Mouse (Mus musculus): Measurements from ENCODE around the gene Ptk7. TPM values are rescaled to one million over a fixed set of nuclear protein-coding genes. Genes with fewer than 3 reads are reported as not detected.

Gene Ptk7
- total and polyA plus RNA-seq, 3 experiments: 0.11 to 4.8 (median 0.29) TPM

GRCm38 (mm10) chr17:46623819-46624557 is 5.3 kb downstream of the Ptk7 start:
- in situ Hi-C loops (cut with MboI; ENCODE audit: low pct_ligation_motif_present, low pct_unique_long_range_greater_than_20kb, low sequenced_read_pairs): no loop called here
- DNase-seq (ENCODE audit: extremely low read depth): peak; percentile 59
- Histone ChIP-seq H3K9me3 (replicated peaks; ENCODE audit: low read length) (no peaks in the 10 kb centered on the region), H3K4me2 (ENCODE audit: insufficient read depth, low read depth, poor library complexity, severe bottlenecking) (peak overlapping the region; percentile 29; the same call in 1 of the 2 replicates), H3K27me3 (replicated peaks) (no peaks in the 10 kb centered on the region), H3K36me3 (replicated peaks in 1 of 2; ENCODE audit: control insufficient read depth in 1 of 2, insufficient read depth in 1 of 2, low read length in 1 of 2) (no peaks in the 10 kb centered on the region), H3K4me3 (replicated peaks in 1 of 3; ENCODE audit: low read depth in 2 of 3, low read length in 2 of 3, poor library complexity in 1 of 3) (peak overlapping the region in 1 of 3 experiments; percentile 19), H3K79me2 (replicated peaks; ENCODE audit: control insufficient read depth, extremely low read depth, insufficient read depth, poor library complexity, severe bottlenecking) (no peaks in the 10 kb centered on the region), H3K9ac (ENCODE audit: insufficient read depth, low read depth) (no peak overlapping the region), H3K27ac (ENCODE audit: insufficient read depth, low read depth) (peak overlapping the region; percentile 47), H3K4me1 (ENCODE audit: control insufficient read depth in 1 of 2, insufficient read depth in 2 of 2) (peaks cover 31 to 51% of the 10 kb centered on the region in 2 experiments)
- dilution Hi-C loops (cut with MboI; ENCODE audit: extremely low pct_ligation_motif_present, extremely low pct_unique_long_range_greater_than_20kb, low sequenced_read_pairs): no loop called here
- TF ChIP-seq TBP (conservative IDR thresholded peaks at IDR 0.05; ENCODE audit: low read depth, low read length): no peak
- peak; percentile 53 for TF ChIP-seq POLR2A (IDR thresholded peaks at IDR 0.05; ENCODE audit: low read depth, low read length)
- TF ChIP-seq ZKSCAN1 (IDR thresholded peaks at IDR 0.05; ENCODE audit: borderline replicate concordance, low read depth, low read length): no peak
- peak; percentile 60; the same call in 1 of the 2 replicates for TF ChIP-seq IRF4 (IDR thresholded peaks at IDR 0.05; ENCODE audit: low read depth, low read length)
- no peak; the same call in 1 of the 2 replicates for TF ChIP-seq RAD21 (IDR thresholded peaks at IDR 0.05; ENCODE audit: low read depth, low read length)
- no peak for TF ChIP-seq MAX (IDR thresholded peaks at IDR 0.05; ENCODE audit: low read length)
- TF ChIP-seq SMC3 (IDR thresholded peaks at IDR 0.05; ENCODE audit: low read depth, low read length): peak; percentile 20
- no peak for TF ChIP-seq POLR2AphosphoS2 (IDR thresholded peaks at IDR 0.05; ENCODE audit: low read depth, low read length)
- TF ChIP-seq SIN3A (IDR thresholded peaks at IDR 0.05; ENCODE audit: low read length): no peak
- peak; percentile 32; the same call in 1 of the 2 replicates for TF ChIP-seq MXI1 (IDR thresholded peaks at IDR 0.05; ENCODE audit: low read depth, low read length)
- peak; percentile 88 for TF ChIP-seq EP300 (IDR thresholded peaks at IDR 0.05; ENCODE audit: low read length)
- no peak for TF ChIP-seq KAT2A (IDR thresholded peaks at IDR 0.05; ENCODE audit: insufficient replicate concordance, low read length)
- TF ChIP-seq GABPA (IDR thresholded peaks at IDR 0.05; ENCODE audit: insufficient replicate concordance, low read depth, low read length): no peak
- TF ChIP-seq ZMIZ1 (IDR thresholded peaks at IDR 0.05; ENCODE audit: low read depth, low read length): no peak
- no peak for TF ChIP-seq USF1 (IDR thresholded peaks at IDR 0.05; ENCODE audit: low read depth, low read length)
- TF ChIP-seq JUN (IDR thresholded peaks at IDR 0.05; ENCODE audit: insufficient read depth, low read depth, low read length): peak; percentile 93
- no peak for TF ChIP-seq ELF1 (IDR thresholded peaks at IDR 0.05; ENCODE audit: low read depth, low read length)
- TF ChIP-seq NELFE (IDR thresholded peaks at IDR 0.05; ENCODE audit: low read depth, low read length): peak; percentile 43; the same call in 1 of the 2 replicates
- TF ChIP-seq CTCF (conservative IDR thresholded peaks at IDR 0.05 in 1 of 2, IDR thresholded peaks at IDR 0.05 in 1 of 2; ENCODE audit: low read depth in 2 of 2, low read length in 2 of 2): peak in 1 of 2 experiments; percentile 32; a peak in 1 of 4 replicates
- TF ChIP-seq MAFK (IDR thresholded peaks at IDR 0.05; ENCODE audit: insufficient replicate concordance, low read length): no peak
- no peak for TF ChIP-seq NRF1 (IDR thresholded peaks at IDR 0.05; ENCODE audit: low read depth, low read length)
- peak; percentile 51 for TF ChIP-seq CHD2 (IDR thresholded peaks at IDR 0.05; ENCODE audit: low read length)
- no peak; the same call in 1 of the 2 replicates for TF ChIP-seq MEF2A (IDR thresholded peaks at IDR 0.05; ENCODE audit: borderline replicate concordance, low read depth, low read length)
- no peak for TF ChIP-seq MAZ (IDR thresholded peaks at IDR 0.05; ENCODE audit: low read depth, low read length)
- no peak; the same call in 1 of the 2 replicates for TF ChIP-seq RCOR1 (conservative IDR thresholded peaks at IDR 0.05; ENCODE audit: low read depth, low read length)
- no peak for TF ChIP-seq ZNF384 (IDR thresholded peaks at IDR 0.05; ENCODE audit: low read depth, low read length)
- no peak; the same call in 1 of the 2 replicates for TF ChIP-seq HCFC1 (IDR thresholded peaks at IDR 0.05; ENCODE audit: low read depth, low read length)
- no peak for TF ChIP-seq USF2 (conservative IDR thresholded peaks at IDR 0.05; ENCODE audit: low read depth, low read length)
- no peak for TF ChIP-seq CHD1 (IDR thresholded peaks at IDR 0.05; ENCODE audit: low read depth, low read length)
- TF ChIP-seq TCF12 (IDR thresholded peaks at IDR 0.05; ENCODE audit: low read depth, low read length): no peak
- no peak for TF ChIP-seq E2F4 (IDR thresholded peaks at IDR 0.05; ENCODE audit: insufficient replicate concordance, low read depth, low read length)
- TF ChIP-seq ETS1 (conservative IDR thresholded peaks at IDR 0.05; ENCODE audit: low read depth, low read length): peak; percentile 51; the same call in 1 of the 2 replicates
- peak; percentile 90 for TF ChIP-seq JUND (conservative IDR thresholded peaks at IDR 0.05; ENCODE audit: low read depth, low read length)
- no peak for TF ChIP-seq PAX5 (IDR thresholded peaks at IDR 0.05; ENCODE audit: low read length)
- TF ChIP-seq MYC (IDR thresholded peaks at IDR 0.05; ENCODE audit: low read depth, low read length): no peak; the same call in 1 of the 2 replicates
- peak; percentile 28 for TF ChIP-seq BHLHE40 (IDR thresholded peaks at IDR 0.05; ENCODE audit: low read depth, low read length)
- no peak for TF ChIP-seq UBTF (IDR thresholded peaks at IDR 0.05; ENCODE audit: low read depth, low read length)
- no peak for TF ChIP-seq ZC3H11A (IDR thresholded peaks at IDR 0.05; ENCODE audit: low read depth, low read length)
